Mouse (Mus musculus) limb, embryonic 14.5 days (tissue): ENCODE data around the gene Foxn1. TPM values are rescaled to one million over a fixed set of nuclear protein-coding genes. Genes with fewer than 3 reads are reported as not detected.

Source experiments
- ATAC-seq: fragments of 200-750 bp; cut with Nextera tagmentation; 2 replicates; pipeline ENCODE4 v1.8.0; 2017; ENCODE audit warnings: low read depth, moderate number of reproducible peaks, moderate TSS enrichment; ENCODE audit not compliant: low FRiP score
- DNase-seq: peaks from one replicate; pipeline ENCODE4 v3.0.0-alpha.2; 2015; ENCODE audit warnings: low spot score
- H3K27ac ChIP-seq: fragments of 300-500 bp; sonication (generic); replicated peaks from 2 replicates; pipeline ENCODE4 v1.5.1; 2014; ENCODE audit warnings: low read depth, mild to moderate bottlenecking, low read length, moderate library complexity, mixed read lengths
- H3K27me3 ChIP-seq: fragments of 300-500 bp; sonication (generic); 2 replicates; pipeline ENCODE4 v1.6.1; 2014; ENCODE audit warnings: low read length, mixed read lengths; ENCODE audit not compliant: control insufficient read depth, insufficient read depth
- H3K36me3 ChIP-seq: fragments of 300-500 bp; sonication (generic); 2 replicates; pipeline ENCODE4 v1.6.1; 2014; ENCODE audit warnings: mild to moderate bottlenecking, low read length, moderate library complexity, mixed read lengths; ENCODE audit not compliant: control insufficient read depth, insufficient read depth
- H3K4me1 ChIP-seq: fragments of 300-500 bp; sonication (generic); 2 replicates; pipeline ENCODE4 v1.6.1; 2014; ENCODE audit warnings: antibody characterized with exemption, low read length, mixed read lengths; ENCODE audit not compliant: control insufficient read depth, insufficient read depth
- H3K4me2 ChIP-seq: fragments of 300-500 bp; sonication (generic); replicated peaks from 2 replicates; pipeline ENCODE4 v1.6.1; 2014; ENCODE audit warnings: low read depth, mild to moderate bottlenecking, low read length, moderate library complexity; ENCODE audit not compliant: severe bottlenecking
- H3K4me3 ChIP-seq: fragments of 300-500 bp; sonication (generic); replicated peaks from 2 replicates; pipeline ENCODE4 v1.5.1; 2014; ENCODE audit warnings: low read length
- H3K9ac ChIP-seq: fragments of 300-500 bp; sonication (generic); 2 replicates; pipeline ENCODE4 v1.6.1; 2014; ENCODE audit warnings: mild to moderate bottlenecking, low read depth, low read length, moderate library complexity; ENCODE audit not compliant: severe bottlenecking
- H3K9me3 ChIP-seq: fragments of 300-500 bp; sonication (generic); 2 replicates; pipeline ENCODE4 v1.6.1; 2016; ENCODE audit warnings: low read length; ENCODE audit not compliant: control insufficient read depth
- POLR2A ChIP-seq: fragments of 200-500 bp; IDR thresholded peaks from 2 replicates; pipeline ENCODE4 v1.8.0; 2012; ENCODE audit warnings: inconsistent platforms, mild to moderate bottlenecking, moderate library complexity, borderline replicate concordance; ENCODE audit not compliant: insufficient read depth, insufficient read length; ENCODE audit errors: extremely low read depth
- WGBS: fragments of 180-500 bp; shearing (Covaris S2); extraction: QIAGEN DNeasy Blood & Tissue Kit; methylation state at CpG from one replicate; pipeline ENCODE4 v1.1.7; 2014; 5-methylcytosine and 5-hydroxymethylcytosine counted together
- polyA plus RNA-seq, 2 experiments: library from polyadenylated mRNA; depleted of rRNA in 1 of 2; stranded (reverse) in 1 of 2; unstranded in 1 of 2; fragments of >200 nt; fragmentation: Nextera tagmentation in 1 of 2; extraction: Ambion mirVana in 1 of 2; gene quantifications; 2 replicates each; pipeline versions ENCODE4 v1.2.1 to v1.2.3; 2012 to 2014

The Foxn1 gene
- polyA plus RNA-seq, 2 experiments = 0.96 to 1.9 TPM

DNA sequence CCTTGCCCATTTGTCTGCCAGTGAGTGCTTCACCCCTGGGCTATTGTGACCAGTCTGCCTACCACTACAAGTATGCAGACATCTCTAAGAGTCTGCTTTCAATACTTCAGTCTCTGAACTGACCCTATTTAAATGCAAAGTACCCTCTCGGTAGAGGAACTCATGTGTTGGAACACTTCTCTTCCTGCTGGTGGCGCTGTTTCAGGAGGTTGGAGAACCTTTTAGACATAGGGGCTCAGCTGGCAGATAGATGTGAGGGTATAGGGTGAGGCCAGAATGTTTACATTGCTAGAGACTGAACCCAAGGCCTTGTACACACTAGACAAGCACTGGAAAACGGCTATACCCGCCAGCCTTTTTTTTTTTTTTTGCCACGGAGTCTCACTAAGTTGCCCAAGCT is 42.0 kb upstream of the Foxn1 start:
- ATAC-seq (no peak), DNase-seq (no peak)
- H3K4me1 ChIP-seq = no peaks in the 10 kb centered on the region
- no peak overlapping the region for H3K9ac ChIP-seq
- no peak overlapping the region for H3K4me2 ChIP-seq
- no peaks in the 10 kb centered on the region for H3K9me3 ChIP-seq
- H3K4me3 ChIP-seq = no peak overlapping the region
- 83% methylated on average over 5 of the region's 5 CpGs for WGBS
- H3K36me3 ChIP-seq = no peaks in the 10 kb centered on the region
- H3K27me3 ChIP-seq = no peaks in the 10 kb centered on the region
- no peak overlapping the region for H3K27ac ChIP-seq
- TF ChIP-seq POLR2A = no peak

DNA sequence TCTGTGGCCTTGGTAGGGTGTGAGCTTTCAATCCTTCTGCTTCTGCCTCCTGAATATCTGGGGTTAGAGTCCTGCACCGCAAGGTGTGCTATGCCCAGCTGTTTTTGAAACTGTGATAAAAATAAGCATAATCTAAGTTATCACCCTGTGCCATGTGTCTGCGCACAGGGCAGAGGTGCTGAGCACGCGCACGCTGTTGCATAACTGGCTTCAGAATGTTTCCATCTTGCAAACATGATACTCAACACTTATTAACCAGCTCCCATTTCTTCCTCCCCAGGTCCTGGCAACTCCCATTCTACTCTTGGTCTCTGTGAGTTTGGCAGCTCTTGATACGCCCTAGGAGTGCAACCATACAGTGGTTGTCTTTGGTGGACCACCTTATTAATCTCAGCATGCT is 41.3 kb upstream of the Foxn1 start:
- no peak for DNase-seq
- Histone ChIP-seq H3K36me3 (no peaks in the 10 kb centered on the region), H3K27me3 (no peaks in the 10 kb centered on the region), H3K4me1 (no peaks in the 10 kb centered on the region), H3K9me3 (no peaks in the 10 kb centered on the region), H3K27ac (no peak overlapping the region), H3K4me2 (no peak overlapping the region), H3K9ac (no peak overlapping the region), H3K4me3 (no peak overlapping the region)
- TF ChIP-seq POLR2A = no peak
- WGBS = 94% methylated on average over 6 of the region's 6 CpGs
- no peak for ATAC-seq

DNA sequence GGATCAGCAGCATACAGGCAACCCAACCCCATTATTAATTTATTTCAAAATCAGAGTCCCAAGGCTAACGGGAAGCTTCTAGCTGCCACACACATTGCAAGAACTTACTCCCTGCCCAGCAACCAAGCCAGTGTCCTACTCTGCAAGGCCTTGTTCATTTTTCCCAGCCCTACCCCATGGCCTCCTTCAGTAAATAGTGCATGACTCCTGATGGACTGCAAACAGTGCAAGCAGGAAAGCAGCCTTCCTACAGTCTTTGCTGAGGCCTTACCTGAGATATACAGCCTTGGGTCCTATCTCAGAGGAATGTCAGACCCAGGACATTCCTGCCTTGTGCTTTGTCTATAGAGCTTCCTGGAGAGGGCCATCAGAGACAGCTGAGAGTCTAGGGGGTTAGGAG is 39.2 kb upstream of the Foxn1 start:
- ATAC-seq (no peak), DNase-seq (no peak)
- Histone ChIP-seq H3K9ac (no peak overlapping the region), H3K36me3 (no peaks in the 10 kb centered on the region), H3K4me2 (no peak overlapping the region), H3K27me3 (no peaks in the 10 kb centered on the region), H3K9me3 (no peaks in the 10 kb centered on the region), H3K4me3 (no peak overlapping the region), H3K4me1 (no peaks in the 10 kb centered on the region), H3K27ac (no peak overlapping the region)
- TF ChIP-seq POLR2A = no peak
- 94% methylated on average over 1 of the region's 1 CpGs for WGBS

GRCm38 (mm10) chr11:78424352-78424751 is 38.0 kb upstream of the Foxn1 start:
- H3K27me3 ChIP-seq = no peaks in the 10 kb centered on the region
- 70% methylated on average over 2 of the region's 2 CpGs for WGBS
- no peaks in the 10 kb centered on the region for H3K9me3 ChIP-seq
- no peak overlapping the region for H3K27ac ChIP-seq
- H3K36me3 ChIP-seq = no peaks in the 10 kb centered on the region
- DNase-seq (no peak), ATAC-seq (no peak)
- H3K4me3 ChIP-seq = no peak overlapping the region
- H3K4me2 ChIP-seq = no peak overlapping the region
- H3K4me1 ChIP-seq = no peaks in the 10 kb centered on the region
- H3K9ac ChIP-seq = no peak overlapping the region
- no peak for TF ChIP-seq POLR2A

DNA sequence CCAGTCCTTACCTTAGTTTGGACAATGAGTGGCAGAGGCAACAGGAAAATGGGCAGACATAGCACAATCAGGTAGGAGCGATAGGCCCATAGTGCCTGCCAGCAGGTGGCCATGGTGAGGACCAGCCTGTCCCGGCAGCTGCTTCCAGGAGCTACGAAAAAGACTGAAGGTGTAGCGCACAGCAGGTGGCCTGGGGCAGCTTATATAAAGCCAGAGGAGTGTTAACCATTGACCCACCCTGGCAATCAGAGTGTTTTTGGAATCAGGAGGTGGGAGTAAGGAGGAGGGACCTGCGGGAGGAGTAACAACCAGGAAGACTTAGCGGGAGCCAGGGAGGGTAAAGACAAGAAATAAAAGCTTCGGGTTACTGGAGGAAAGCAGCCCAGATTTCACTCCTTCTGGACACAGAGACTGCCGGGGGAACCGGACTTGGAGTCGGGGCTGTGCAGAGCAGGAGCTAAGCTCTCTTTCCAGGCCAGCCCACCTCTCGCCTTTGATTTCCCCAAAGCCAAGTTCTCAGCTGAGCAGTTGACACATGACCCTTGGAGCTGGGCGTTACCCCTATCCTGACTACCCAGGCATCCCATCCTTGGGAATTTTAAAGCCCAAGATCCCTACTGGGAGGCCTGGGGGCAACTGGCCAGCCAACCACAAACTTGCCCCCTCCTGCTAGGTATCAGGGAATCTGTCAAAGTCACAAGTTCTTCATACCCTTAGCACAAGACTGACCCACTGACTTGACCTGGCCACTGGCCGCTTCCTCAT is 35.9 kb upstream of the Foxn1 start, which contains the start of gene Slc13a2:
Gene Slc13a2 (minus strand): TSS at position 163 of the 765 bp plus-strand sequence.
- Histone ChIP-seq H3K4me1 (no peaks in the 10 kb centered on the region), H3K27ac (no peak within 1 kb of the TSS), H3K36me3 (no peaks in the 10 kb centered on the region), H3K4me3 (no peak within 1 kb of the TSS), H3K9ac (no peak within 1 kb of the TSS), H3K9me3 (no peaks in the 10 kb centered on the region), H3K4me2 (no peak within 1 kb of the TSS), H3K27me3 (no peaks in the 10 kb centered on the region)
- TF ChIP-seq POLR2A = no peak
- DNase-seq (no peak), ATAC-seq (no peak)
- WGBS = 11% methylated on average over 13 of the region's 13 CpGs
